Mouse (Mus musculus) heart, postnatal 0 days (tissue): ENCODE measurements around the gene Gnat1.

Experiments
- CTCF ChIP-seq: IDR thresholded peaks from 2 replicates; pipeline ENCODE4 v1.5.1; 2016; ENCODE audit warnings: antibody characterized with exemption, control low read depth, low read depth
- EP300 ChIP-seq: IDR thresholded peaks from 2 replicates; pipeline ENCODE4 v1.6.1; 2016; ENCODE audit warnings: antibody characterized with exemption, low read depth

DNA sequence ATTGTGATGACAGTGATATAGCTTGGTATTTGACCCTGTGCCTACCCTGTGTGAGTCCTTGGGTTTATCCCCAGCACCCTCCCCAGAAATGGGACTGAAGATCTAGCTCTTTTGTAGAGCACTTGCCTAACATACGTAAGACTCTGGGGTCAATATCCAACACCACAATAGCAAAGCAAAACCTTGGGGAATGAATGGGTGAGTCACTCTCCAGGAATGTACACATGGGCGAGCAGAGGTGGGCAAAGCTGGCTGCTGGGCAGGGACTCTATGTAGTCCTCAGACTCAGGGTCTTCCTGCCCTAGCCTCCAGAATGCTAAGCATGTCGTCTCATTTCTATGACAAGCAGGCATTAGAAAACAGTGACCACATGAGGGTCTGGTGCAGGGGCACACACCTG, 30.7 kb downstream of the Gnat1 start:
- TF ChIP-seq CTCF, result no peak
- TF ChIP-seq EP300, result no peak
